Mouse (Mus musculus) monocyte, adult 2 months (primary cell): Measurements from ENCODE around the gene Gm45021.

Experiments
- DNase-seq, 2 experiments: peaks; one replicate each; pipeline ENCODE4 v3.0.0; 2022; ENCODE audit warnings: low spot score in 2 of 2, low read depth in 1 of 2

Gene Gm45021

GRCm38 (mm10) chr6:48647611-48648010 lies 58.2 kb downstream of the Gm45021 start:
- no peak for DNase-seq

GRCm38 (mm10) chr6:48648779-48649178 lies 59.4 kb downstream of the Gm45021 start:
- no peak for DNase-seq

- DNase-seq: no peak
Measured at GRCm38 (mm10) chr6:48650041-48650440, 60.6 kb downstream of the Gm45021 start.

GRCm38 (mm10) chr6:48658721-48659120 lies 69.3 kb downstream of the Gm45021 start:
- no peak for DNase-seq
